Mouse (Mus musculus) midbrain, postnatal 0 days (tissue): ENCODE data around the gene Gm49336. TPM values are rescaled to one million over a fixed set of nuclear protein-coding genes. Genes with fewer than 3 reads are reported as not detected.

Source experiments
- ATAC-seq: fragments of 200-750 bp; cut with Nextera tagmentation; 2 replicates; pipeline ENCODE4 v1.8.0; 2017; ENCODE audit warnings: moderate number of reproducible peaks, mild to moderate bottlenecking, moderate TSS enrichment, moderate library complexity; ENCODE audit not compliant: low FRiP score
- DNase-seq: peaks from one replicate; pipeline ENCODE4 v3.0.0-alpha.2; 2015; ENCODE audit warnings: low spot score
- H3K27ac ChIP-seq: fragments of 300-500 bp; sonication (generic); 2 replicates; pipeline ENCODE4 v1.5.1; 2014; ENCODE audit warnings: low read depth, mild to moderate bottlenecking, low read length, mixed read lengths
- H3K27me3 ChIP-seq: fragments of 300-500 bp; sonication (generic); 2 replicates; pipeline ENCODE4 v1.6.1; 2014; ENCODE audit warnings: low read length, control low read depth, mixed read lengths; ENCODE audit not compliant: insufficient read depth
- H3K36me3 ChIP-seq: fragments of 300-500 bp; sonication (generic); 2 replicates; pipeline ENCODE4 v1.6.1; 2014; ENCODE audit warnings: low read length, control low read depth, mixed read lengths; ENCODE audit not compliant: insufficient read depth
- H3K4me1 ChIP-seq: fragments of 300-500 bp; sonication (generic); 2 replicates; pipeline ENCODE4 v1.6.1; 2014; ENCODE audit warnings: mild to moderate bottlenecking, control low read depth, antibody characterized with exemption, low read length, mixed read lengths; ENCODE audit not compliant: insufficient read depth
- H3K4me2 ChIP-seq: fragments of 300-500 bp; sonication (generic); 2 replicates; pipeline ENCODE4 v1.6.1; 2014; ENCODE audit warnings: low read depth, mild to moderate bottlenecking, low read length, mixed read lengths; ENCODE audit not compliant: poor library complexity, severe bottlenecking
- H3K4me3 ChIP-seq: fragments of 300-500 bp; sonication (generic); 2 replicates; pipeline ENCODE4 v1.5.1; 2014; ENCODE audit warnings: low read depth, mild to moderate bottlenecking, low read length, moderate library complexity
- H3K9ac ChIP-seq: fragments of 300-500 bp; sonication (generic); replicated peaks from 2 replicates; pipeline ENCODE4 v1.6.1; 2014; ENCODE audit warnings: mild to moderate bottlenecking, low read length, moderate library complexity, mixed read lengths; ENCODE audit not compliant: poor library complexity, severe bottlenecking
- H3K9me3 ChIP-seq: fragments of 300-500 bp; sonication (generic); 2 replicates; pipeline ENCODE4 v1.6.1; 2016; ENCODE audit warnings: low read length, control low read depth
- CTCF ChIP-seq: IDR thresholded peaks from 2 replicates; pipeline ENCODE4 v1.5.1; 2016; ENCODE audit warnings: antibody characterized with exemption, mild to moderate bottlenecking
- WGBS: fragments of 180-500 bp; shearing (Covaris S2); extraction: QIAGEN DNeasy Blood & Tissue Kit; methylation state at CpG from one replicate; pipeline ENCODE4 v1.1.7; 2014; 5-methylcytosine and 5-hydroxymethylcytosine counted together
- polyA plus RNA-seq: library from polyadenylated mRNA; unstranded; fragments of >200 nt; fragmentation: Nextera tagmentation; extraction: Ambion mirVana; gene quantifications from 2 replicates; pipeline ENCODE4 v1.2.1, GENCODE M21; 2015
- total RNA-seq: library from RNA; depleted of rRNA; stranded (reverse); fragments of >200 nt; gene quantifications from 2 replicates; pipeline ENCODE4 v1.2.3, GENCODE M21; 2014

The Gm49336 gene
- total and polyA plus RNA-seq, 2 experiments from 2014 or later = 36.9 to 115 TPM

DNA sequence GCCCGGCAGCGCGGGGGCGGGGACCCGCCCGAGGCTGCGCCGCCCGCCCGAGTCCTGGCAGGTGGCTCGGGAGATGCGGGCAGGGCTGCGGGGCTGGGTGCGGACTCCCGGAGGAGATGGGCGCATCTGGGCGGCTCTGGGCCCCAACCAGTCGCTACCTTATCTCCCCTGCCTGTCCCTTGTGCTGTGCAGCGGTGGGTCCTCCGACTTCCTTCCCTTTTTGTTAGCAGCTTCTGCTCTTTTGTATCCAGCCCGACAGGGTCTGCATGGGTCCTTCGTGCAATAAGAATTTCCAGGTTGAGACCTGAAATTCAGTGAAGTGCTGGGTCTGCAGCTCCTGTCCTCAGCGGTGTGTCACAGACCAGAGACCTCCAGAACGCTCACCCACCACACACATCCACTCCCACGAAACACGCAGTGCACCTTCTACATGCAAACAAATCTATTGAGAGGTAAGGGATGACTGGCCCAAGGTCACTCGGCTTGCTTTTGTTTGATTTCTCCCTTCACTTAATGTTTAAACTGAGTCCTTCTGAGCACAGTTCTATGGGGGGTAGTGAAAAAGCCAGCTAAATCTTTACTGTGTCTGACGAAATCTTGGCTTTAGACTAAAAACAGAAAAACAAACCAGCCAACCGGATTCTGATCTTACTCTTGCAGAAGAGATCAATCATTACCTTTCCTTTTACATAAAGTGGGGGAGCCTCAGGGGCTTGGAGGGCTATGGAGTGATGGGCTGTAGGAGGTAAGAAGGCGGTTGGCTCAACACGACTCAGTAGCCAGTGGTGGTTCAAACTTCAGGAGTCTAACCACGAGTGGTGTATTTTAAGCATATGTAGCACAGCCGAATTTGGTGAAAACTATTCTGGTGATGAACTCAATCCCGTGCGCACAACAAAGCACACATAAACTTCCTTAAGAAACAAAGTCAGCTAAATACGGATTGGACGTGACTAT lies 73.4 kb downstream of the Gm49336 start:
- Histone ChIP-seq H3K9ac (peak overlapping the region; percentile 95), H3K36me3 (no peaks in the 10 kb centered on the region), H3K4me3 (peak overlapping the region; percentile 77), H3K27ac (peak overlapping the region; percentile 93), H3K27me3 (no peaks in the 10 kb centered on the region), H3K4me1 (peaks cover 7% of the 10 kb centered on the region), H3K4me2 (peak overlapping the region; percentile 86), H3K9me3 (no peaks in the 10 kb centered on the region)
- TF ChIP-seq CTCF = no peak
- ATAC-seq (peak; percentile 1; the same call in 1 of the 2 replicates), DNase-seq (no peak)
- 17% methylated on average over 35 of the region's 37 CpGs for whole genome bisulfite sequencing

DNA sequence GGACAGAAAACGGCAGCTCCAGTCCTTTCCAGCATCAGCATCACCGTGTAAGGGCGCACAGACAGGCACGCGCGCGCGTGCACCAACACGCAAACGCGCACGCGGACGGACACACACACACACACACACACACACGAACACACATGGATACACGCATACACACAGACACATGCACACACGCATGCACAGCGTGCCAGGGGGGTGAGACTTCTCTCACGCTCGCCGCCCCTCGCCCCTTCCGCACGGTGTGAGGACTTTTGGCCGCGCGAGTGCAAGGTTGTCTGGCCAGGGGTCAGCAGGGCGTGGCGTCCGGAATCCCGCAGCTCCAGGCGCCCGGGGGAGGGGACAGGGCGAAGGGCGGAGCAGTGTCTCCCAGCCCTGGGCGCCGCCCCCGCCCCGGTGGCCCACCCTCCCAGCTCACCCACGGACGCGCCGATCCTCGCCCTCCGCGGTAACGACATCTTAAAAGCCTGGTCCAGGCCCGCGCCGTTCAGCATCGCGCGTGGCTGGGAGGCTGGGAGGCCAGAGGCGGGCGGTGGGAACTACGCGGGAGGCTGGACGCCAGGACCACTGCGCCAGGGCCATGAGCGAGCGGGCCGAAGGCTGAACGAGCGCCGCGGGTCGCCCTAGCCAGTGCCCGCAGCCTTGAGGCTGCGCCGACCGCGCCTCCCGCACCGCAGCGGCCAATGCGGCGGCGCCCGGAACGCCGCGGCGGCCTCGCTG lies 74.3 kb downstream of the Gm49336 start:
- peak overlapping the region; percentile 77 for H3K4me3 ChIP-seq
- no peaks in the 10 kb centered on the region for H3K27me3 ChIP-seq
- H3K4me2 ChIP-seq = peak overlapping the region; percentile 86
- peak overlapping the region; percentile 95 for H3K9ac ChIP-seq
- under 1% methylated on average over 50 of the region's 84 CpGs for WGBS
- peaks cover 7% of the 10 kb centered on the region for H3K4me1 ChIP-seq
- H3K27ac ChIP-seq = peak overlapping the region; percentile 93
- no peak for TF ChIP-seq CTCF
- DNase-seq (peak; percentile 83), ATAC-seq (peak; percentile 88)
- H3K9me3 ChIP-seq = no peaks in the 10 kb centered on the region
- no peaks in the 10 kb centered on the region for H3K36me3 ChIP-seq

DNA sequence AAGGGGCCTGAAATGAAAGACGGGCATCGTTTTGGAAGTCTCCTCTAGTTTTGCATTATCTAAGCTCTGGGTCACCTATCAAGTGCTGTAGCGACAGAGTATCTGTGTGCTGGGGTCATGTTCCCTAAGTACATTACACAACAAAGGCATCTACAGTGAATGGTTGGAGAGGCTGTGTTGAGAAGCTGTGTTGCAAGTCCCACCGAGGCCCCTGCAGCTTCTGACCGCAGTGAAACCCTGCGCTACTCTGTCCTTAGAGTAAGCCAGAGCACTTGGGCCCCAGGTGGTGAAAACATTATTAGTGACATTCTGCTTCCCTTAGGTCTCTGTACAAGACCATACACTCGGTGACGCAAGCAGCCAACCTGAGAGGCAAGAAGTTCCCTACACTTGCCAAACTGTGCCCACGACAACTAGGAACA lies 74.8 kb downstream of the Gm49336 start:
- ATAC-seq (no peak), DNase-seq (no peak)
- peak overlapping the region; percentile 77 for H3K4me3 ChIP-seq
- H3K9ac ChIP-seq = no peak overlapping the region
- H3K4me1 ChIP-seq = peaks cover 7% of the 10 kb centered on the region
- peak overlapping the region; percentile 86 for H3K4me2 ChIP-seq
- H3K27me3 ChIP-seq = no peaks in the 10 kb centered on the region
- 29% methylated on average over 9 of the region's 9 CpGs for WGBS
- H3K36me3 ChIP-seq = no peaks in the 10 kb centered on the region
- peak overlapping the region; percentile 93; the same call in 1 of the 2 replicates for H3K27ac ChIP-seq
- no peak for TF ChIP-seq CTCF
- H3K9me3 ChIP-seq = no peaks in the 10 kb centered on the region

DNA sequence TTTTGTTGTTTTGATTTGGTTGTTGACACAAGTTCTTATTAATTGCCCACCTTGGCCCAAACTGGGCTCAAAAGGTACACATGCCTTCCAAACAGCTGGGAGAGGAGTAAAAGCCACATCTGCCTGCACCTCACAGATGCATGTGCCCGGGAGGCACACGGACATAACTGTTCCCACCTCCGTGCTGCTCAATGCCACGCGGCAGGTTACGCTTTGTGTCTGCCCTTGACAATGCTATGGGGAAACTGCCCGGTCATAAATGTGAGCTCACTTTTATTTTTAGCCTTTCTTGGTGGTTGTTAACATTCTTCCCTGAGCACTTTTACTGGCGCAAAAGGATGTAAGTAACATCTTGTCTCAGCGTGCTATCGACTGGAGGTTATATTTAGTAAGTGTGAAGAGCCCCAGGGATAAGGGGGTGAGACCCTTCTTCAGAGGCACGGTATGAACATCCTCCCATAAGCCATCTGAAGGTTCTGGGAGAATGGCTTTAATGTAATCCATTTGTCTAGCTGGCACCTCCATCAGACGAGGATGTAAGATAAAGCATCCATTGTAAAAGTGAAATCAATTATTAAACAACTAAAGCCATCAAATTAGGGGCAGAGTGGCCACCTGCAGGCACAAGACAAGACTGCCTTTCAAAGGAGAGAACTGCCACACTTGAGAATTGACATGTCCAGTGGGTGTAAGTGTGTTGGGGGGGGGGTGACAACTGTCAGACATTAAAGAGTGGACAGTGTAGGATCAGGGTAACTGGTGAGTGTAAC lies 78.8 kb downstream of the Gm49336 start:
- Histone ChIP-seq H3K4me2 (no peak overlapping the region), H3K9me3 (no peaks in the 10 kb centered on the region), H3K27me3 (no peaks in the 10 kb centered on the region), H3K9ac (no peak overlapping the region), H3K36me3 (no peaks in the 10 kb centered on the region), H3K4me3 (no peak overlapping the region), H3K4me1 (no peaks in the 10 kb centered on the region), H3K27ac (no peak overlapping the region)
- 57% methylated on average over 12 of the region's 12 CpGs for WGBS
- no peak for ATAC-seq
- no peak for TF ChIP-seq CTCF
- DNase-seq = no peak

DNA sequence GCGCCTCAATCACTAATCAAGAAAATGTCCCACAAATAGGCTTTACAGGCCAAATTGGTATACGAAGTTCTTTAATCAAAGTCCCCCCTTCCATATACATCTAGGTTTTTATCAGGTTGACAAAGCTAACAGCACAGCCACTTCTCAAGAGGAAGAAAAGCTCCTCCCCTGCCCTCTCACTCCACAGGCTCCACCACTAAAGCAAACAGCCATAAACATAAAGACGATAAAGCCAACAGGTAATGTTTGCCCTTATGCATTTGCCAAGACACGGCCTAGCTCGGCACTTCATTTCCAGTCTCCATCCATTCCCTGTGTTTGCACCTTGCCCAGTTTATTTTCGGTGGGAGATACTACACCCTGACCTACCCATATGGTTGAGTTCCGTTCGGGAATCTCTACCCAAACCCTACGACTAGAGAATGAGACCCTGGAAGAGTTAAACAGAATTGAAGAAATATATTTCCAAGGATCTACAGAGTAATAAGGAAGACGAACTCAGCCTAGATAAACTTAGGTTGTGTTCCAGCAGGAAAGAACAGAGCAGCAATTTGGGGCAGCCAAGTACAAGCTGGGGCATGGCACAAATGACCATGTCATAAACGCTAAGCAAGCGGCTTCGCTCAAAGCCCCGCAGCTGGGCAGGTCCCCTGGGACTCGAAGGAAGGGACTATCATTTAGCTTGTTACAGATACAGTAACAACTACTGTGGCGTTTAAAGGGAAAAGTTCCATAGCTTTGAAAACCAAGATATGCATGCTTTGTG lies 80.3 kb downstream of the Gm49336 start:
- no peaks in the 10 kb centered on the region for H3K9me3 ChIP-seq
- H3K4me2 ChIP-seq = no peak overlapping the region
- no peak overlapping the region for H3K27ac ChIP-seq
- 86% methylated on average over 16 of the region's 16 CpGs for WGBS
- DNase-seq (no peak), ATAC-seq (no peak)
- H3K9ac ChIP-seq = no peak overlapping the region
- H3K27me3 ChIP-seq = no peaks in the 10 kb centered on the region
- no peaks in the 10 kb centered on the region for H3K4me1 ChIP-seq
- H3K36me3 ChIP-seq = no peaks in the 10 kb centered on the region
- H3K4me3 ChIP-seq = no peak overlapping the region
- no peak for TF ChIP-seq CTCF
